Mouse (Mus musculus): ENCODE measurements around the gene Ubxn2a.

DNA sequence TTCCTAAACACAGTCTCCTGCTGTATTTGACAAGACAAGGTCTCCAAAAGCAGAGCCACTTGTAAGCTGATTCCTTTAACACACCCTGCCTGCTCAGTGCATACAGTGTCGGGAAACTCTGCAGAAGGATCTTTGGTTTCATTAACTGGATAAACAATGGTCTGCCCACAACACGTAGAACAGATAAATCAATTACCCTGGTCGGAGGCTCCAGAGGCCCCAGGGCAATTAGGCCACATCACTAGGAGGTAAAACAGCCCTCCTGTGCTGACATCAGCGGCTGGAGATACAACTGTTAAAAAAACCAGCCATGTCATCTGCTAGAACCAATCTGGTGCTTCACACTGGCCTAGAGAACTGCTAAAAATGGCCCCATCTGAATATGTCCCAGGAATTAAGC is 70.5 kb downstream of the Ubxn2a start:
- TF ChIP-seq POLR2A (IDR thresholded peaks at IDR 0.05; ENCODE audit: low read depth, low read length) (no peak), CTCF (IDR thresholded peaks at IDR 0.05; ENCODE audit: borderline replicate concordance, insufficient read depth, low read length) (no peak)
